Mouse (Mus musculus): Measurements from ENCODE around the gene Cenpp. TPM values are rescaled to one million over a fixed set of nuclear protein-coding genes. Genes with fewer than 3 reads are reported as not detected.

The Cenpp gene
- polyA plus RNA-seq, 1 experiment from 2014 or later, result 27.7 TPM

GRCm38 (mm10) chr13:49584307-49585005 is 68.1 kb downstream of the Cenpp start:
- H3K36me3 ChIP-seq, result no peaks in the 10 kb centered on the region
- H3K4me3 ChIP-seq, result no peak overlapping the region
- DNase-seq (ENCODE audit: low spot score), result no peak
- H3K27me3 ChIP-seq (ENCODE audit: insufficient read depth, poor library complexity, severe bottlenecking), result no peaks in the 10 kb centered on the region
- H3K4me1 ChIP-seq, result no peaks in the 10 kb centered on the region
- H3K9me3 ChIP-seq, result no peaks in the 10 kb centered on the region
- 85% methylated on average over 8 of the region's 8 CpGs for WGBS
- H3K27ac ChIP-seq, result no peak overlapping the region

- H3K36me3 ChIP-seq, result no peaks in the 10 kb centered on the region
- no peaks in the 10 kb centered on the region for H3K27me3 ChIP-seq (ENCODE audit: insufficient read depth, poor library complexity, severe bottlenecking)
- H3K4me1 ChIP-seq, result no peaks in the 10 kb centered on the region
- DNase-seq (ENCODE audit: low spot score), result no peak
- no peaks in the 10 kb centered on the region for H3K9me3 ChIP-seq
- H3K27ac ChIP-seq, result no peak overlapping the region
- H3K4me3 ChIP-seq, result no peak overlapping the region
These were observed 68.7 kb downstream of the Cenpp start for GRCm38 (mm10) chr13:49583859-49584258.

- H3K36me3 ChIP-seq, result no peaks in the 10 kb centered on the region
- WGBS, result 66% methylated on average over 8 of the region's 8 CpGs
- no peak for DNase-seq (ENCODE audit: low spot score)
These were observed 70.7 kb downstream of the Cenpp start, which contains the start of gene Omd for GRCm38 (mm10) chr13:49581541-49582530. Omd (plus strand) TSS chr13:49582462.

GRCm38 (mm10) chr13:49571418-49571817 is 81.2 kb downstream of the Cenpp start:
- no peaks in the 10 kb centered on the region for H3K36me3 ChIP-seq
- no peaks in the 10 kb centered on the region for H3K27me3 ChIP-seq (ENCODE audit: insufficient read depth, poor library complexity, severe bottlenecking)
- no peaks in the 10 kb centered on the region for H3K4me1 ChIP-seq
- no peak overlapping the region for H3K4me3 ChIP-seq
- H3K27ac ChIP-seq, result no peak overlapping the region
- 67% methylated on average over 2 of the region's 2 CpGs for WGBS
- no peak for DNase-seq (ENCODE audit: low spot score)
- no peaks in the 10 kb centered on the region for H3K9me3 ChIP-seq

More at GRCm38 (mm10) chr13:49581541-49582530, 70.7 kb downstream of the Cenpp start, which contains the start of gene Omd:
- Histone ChIP-seq H3K4me1 (no peaks in the 10 kb centered on the region), H3K27ac (no peak within 1 kb of the TSS), H3K4me3 (no peak within 1 kb of the TSS), H3K27me3 (ENCODE audit: insufficient read depth, poor library complexity, severe bottlenecking) (no peaks in the 10 kb centered on the region), H3K9me3 (no peaks in the 10 kb centered on the region)

- Histone ChIP-seq H3K4me3 (no peak overlapping the region), H3K4me1 (no peaks in the 10 kb centered on the region), H3K36me3 (no peaks in the 10 kb centered on the region), H3K27me3 (ENCODE audit: insufficient read depth, poor library complexity, severe bottlenecking) (no peaks in the 10 kb centered on the region), H3K9me3 (no peaks in the 10 kb centered on the region), H3K27ac (no peak overlapping the region)
- DNase-seq (ENCODE audit: low spot score), result no peak
- WGBS, result 73% methylated on average over 3 of the region's 3 CpGs
These were observed 82.2 kb downstream of the Cenpp start for GRCm38 (mm10) chr13:49570371-49570770.

- Histone ChIP-seq H3K4me1 (no peaks in the 10 kb centered on the region), H3K36me3 (no peaks in the 10 kb centered on the region), H3K27ac (no peak overlapping the region), H3K9me3 (no peaks in the 10 kb centered on the region), H3K4me3 (no peak overlapping the region), H3K27me3 (ENCODE audit: insufficient read depth, poor library complexity, severe bottlenecking) (no peaks in the 10 kb centered on the region)
- WGBS, result 75% methylated on average over 1 of the region's 1 CpGs
- no peak for DNase-seq (ENCODE audit: low spot score)
These were observed 88.2 kb downstream of the Cenpp start for GRCm38 (mm10) chr13:49564347-49564746.

- Histone ChIP-seq H3K4me3 (no peak overlapping the region), H3K36me3 (no peaks in the 10 kb centered on the region), H3K27ac (no peak overlapping the region), H3K9me3 (no peaks in the 10 kb centered on the region), H3K4me1 (no peaks in the 10 kb centered on the region), H3K27me3 (ENCODE audit: insufficient read depth, poor library complexity, severe bottlenecking) (no peaks in the 10 kb centered on the region)
- DNase-seq (ENCODE audit: low spot score), result no peak
- WGBS, result 40% methylated on average over 2 of the region's 2 CpGs
These were observed 91.7 kb downstream of the Cenpp start for GRCm38 (mm10) chr13:49560886-49561285.

GRCm38 (mm10) chr13:49559185-49559584 is 93.4 kb downstream of the Cenpp start:
- no peak for DNase-seq (ENCODE audit: low spot score)
- WGBS, result 38% methylated on average over 2 of the region's 2 CpGs

GRCm38 (mm10) chr13:49556924-49557323 is 95.7 kb downstream of the Cenpp start:
- H3K4me1 ChIP-seq, result no peaks in the 10 kb centered on the region
- no peak overlapping the region for H3K4me3 ChIP-seq
- H3K27me3 ChIP-seq (ENCODE audit: insufficient read depth, poor library complexity, severe bottlenecking), result no peaks in the 10 kb centered on the region
- H3K9me3 ChIP-seq, result no peaks in the 10 kb centered on the region
- 60% methylated on average over 1 of the region's 1 CpGs for WGBS
- H3K36me3 ChIP-seq, result no peaks in the 10 kb centered on the region
- H3K27ac ChIP-seq, result no peak overlapping the region
- DNase-seq (ENCODE audit: low spot score), result no peak

More at GRCm38 (mm10) chr13:49559185-49559584, 93.4 kb downstream of the Cenpp start:
- Histone ChIP-seq H3K27ac (no peak overlapping the region), H3K36me3 (no peaks in the 10 kb centered on the region), H3K4me3 (no peak overlapping the region), H3K27me3 (ENCODE audit: insufficient read depth, poor library complexity, severe bottlenecking) (no peaks in the 10 kb centered on the region), H3K9me3 (no peaks in the 10 kb centered on the region), H3K4me1 (no peaks in the 10 kb centered on the region)

GRCm38 (mm10) chr13:49556203-49556602 is 96.4 kb downstream of the Cenpp start:
- DNase-seq (ENCODE audit: low spot score), result no peak
- Histone ChIP-seq H3K9me3 (no peaks in the 10 kb centered on the region), H3K4me1 (no peaks in the 10 kb centered on the region), H3K4me3 (no peak overlapping the region), H3K27me3 (ENCODE audit: insufficient read depth, poor library complexity, severe bottlenecking) (no peaks in the 10 kb centered on the region), H3K36me3 (no peaks in the 10 kb centered on the region), H3K27ac (no peak overlapping the region)
- 87% methylated on average over 1 of the region's 1 CpGs for WGBS

GRCm38 (mm10) chr13:49554519-49554918 is 98.1 kb downstream of the Cenpp start:
- Histone ChIP-seq H3K27me3 (ENCODE audit: insufficient read depth, poor library complexity, severe bottlenecking) (no peaks in the 10 kb centered on the region), H3K4me3 (no peak overlapping the region), H3K27ac (no peak overlapping the region), H3K4me1 (no peaks in the 10 kb centered on the region), H3K36me3 (no peaks in the 10 kb centered on the region), H3K9me3 (no peaks in the 10 kb centered on the region)
- DNase-seq (ENCODE audit: low spot score), result no peak
- WGBS, result 73% methylated on average over 5 of the region's 5 CpGs

GRCm38 (mm10) chr13:49549616-49550015 is 103.0 kb downstream of the Cenpp start:
- WGBS, result 90% methylated on average over 3 of the region's 3 CpGs
- H3K27me3 ChIP-seq (ENCODE audit: insufficient read depth, poor library complexity, severe bottlenecking), result no peaks in the 10 kb centered on the region
- no peaks in the 10 kb centered on the region for H3K36me3 ChIP-seq
- no peaks in the 10 kb centered on the region for H3K9me3 ChIP-seq
- no peak overlapping the region for H3K27ac ChIP-seq
- no peak for DNase-seq (ENCODE audit: low spot score)
- no peak overlapping the region for H3K4me3 ChIP-seq
- H3K4me1 ChIP-seq, result peaks cover 8% of the 10 kb centered on the region; the same call in 1 of the 2 replicates

- H3K27ac ChIP-seq, result no peak overlapping the region
- WGBS, result 73% methylated on average over 1 of the region's 1 CpGs
- no peaks in the 10 kb centered on the region for H3K27me3 ChIP-seq (ENCODE audit: insufficient read depth, poor library complexity, severe bottlenecking)
- H3K9me3 ChIP-seq, result no peaks in the 10 kb centered on the region
- no peak for DNase-seq (ENCODE audit: low spot score)
- no peaks in the 10 kb centered on the region for H3K36me3 ChIP-seq
- H3K4me1 ChIP-seq, result peaks cover 8% of the 10 kb centered on the region; the same call in 1 of the 2 replicates
- H3K4me3 ChIP-seq, result no peak overlapping the region
These were observed 104.9 kb downstream of the Cenpp start for GRCm38 (mm10) chr13:49547563-49548150.
